Mouse (Mus musculus) spleen, postnatal 36 days (tissue): ENCODE measurements at regions not wholly inside any gene's neighbourhood (a gene's known extent, or its start where the extent isn't known, plus 50 kb on each side); places are given as distances from the start of the nearest gene placed in this dataset.
A peak's percentile ranks its signal among the peaks of the same experiment; 100 is the strongest.
"Not testable (repeated sequence)": the region's sequence is repeated elsewhere in the genome, so short reads cannot be mapped to it uniquely, and the experiment has no call there.

ENCODE experiments used
- DNase-seq, 2 experiments: peaks; one replicate each; pipeline ENCODE4 v3.0.0; 2022; ENCODE audit warnings: low spot score in 2 of 2, mixed read lengths in 1 of 2

DNA sequence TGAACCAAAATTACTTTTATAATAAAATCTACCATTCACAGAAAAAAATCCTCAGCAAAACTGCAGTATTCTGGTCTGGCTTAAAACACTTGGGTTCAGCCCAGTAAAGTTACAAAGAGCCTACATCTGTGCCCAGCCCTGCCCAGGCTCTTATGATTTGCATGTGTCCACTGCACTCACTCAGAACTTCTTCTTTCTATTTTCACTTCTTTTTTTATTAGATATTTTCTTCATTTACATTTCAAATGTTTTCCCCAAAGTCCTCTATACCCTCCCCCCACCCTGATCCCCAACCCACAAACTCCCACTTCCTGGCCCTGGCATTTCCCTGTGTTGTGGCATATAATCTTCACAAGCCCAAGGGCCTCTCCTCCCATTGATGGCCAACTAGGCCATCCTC lies 1442.4 kb upstream of the Tacstd2 start:
- peak; percentile 58 to 67 for DNase-seq

DNA sequence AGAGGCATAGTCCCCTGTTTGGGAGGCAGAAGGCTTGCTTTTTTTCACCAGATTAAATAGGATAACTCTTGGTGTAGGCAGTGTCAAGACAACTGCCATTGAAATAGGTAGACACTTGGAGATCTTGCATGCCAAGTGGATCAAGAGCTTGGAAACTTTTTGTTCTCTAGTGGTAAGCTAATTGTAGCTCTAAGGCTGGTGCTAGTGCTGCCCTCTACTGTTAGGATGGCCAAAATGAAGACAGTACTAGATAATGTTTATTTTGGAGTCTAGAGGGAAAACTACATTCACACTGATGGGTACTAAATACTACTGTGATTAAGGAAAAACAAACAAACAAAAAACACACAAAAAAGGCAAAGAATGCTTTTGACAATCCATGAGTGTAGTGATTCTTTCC lies 1428.4 kb upstream of the Tacstd2 start:
- DNase-seq: peak; percentile 6

DNA sequence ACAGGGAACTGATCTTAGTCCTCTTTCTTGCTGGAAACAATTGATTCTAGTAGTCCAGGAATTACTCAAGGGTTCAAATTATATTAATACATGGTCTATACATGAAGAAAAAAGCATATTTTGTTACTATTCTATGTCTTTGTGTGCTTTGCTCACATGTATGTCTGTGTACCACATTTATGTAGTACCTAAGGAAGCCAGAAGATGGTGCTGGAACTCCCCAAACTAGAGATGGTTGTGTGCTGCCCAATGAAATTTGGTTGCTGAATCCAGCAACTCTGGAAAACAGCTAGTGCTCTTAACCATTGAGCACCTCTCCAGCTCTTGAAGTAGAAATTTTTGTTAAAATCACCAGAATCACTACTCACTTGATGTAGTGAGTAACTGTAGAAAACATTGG lies 1402.5 kb upstream of the Tacstd2 start:
- DNase-seq: peak; percentile 10 to 35

DNA sequence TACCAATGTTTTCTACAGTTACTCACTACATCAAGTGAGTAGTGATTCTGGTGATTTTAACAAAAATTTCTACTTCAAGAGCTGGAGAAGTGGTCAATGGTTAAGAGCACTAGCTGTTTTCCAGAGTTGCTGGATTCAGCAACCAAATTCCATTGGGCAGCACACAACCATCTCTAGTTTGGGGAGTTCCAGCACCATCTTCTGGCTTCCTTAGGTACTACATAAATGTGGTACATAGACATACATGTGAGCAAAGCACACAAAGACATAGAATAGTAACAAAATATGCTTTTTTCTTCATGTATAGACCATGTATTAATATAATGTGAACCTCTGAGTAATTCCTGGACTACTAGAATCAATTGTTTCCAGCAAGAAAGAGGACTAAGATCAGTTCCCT lies 1396.3 kb upstream of the Tacstd2 start:
- DNase-seq: peak in 1 of 2 experiments; percentile 4

DNA sequence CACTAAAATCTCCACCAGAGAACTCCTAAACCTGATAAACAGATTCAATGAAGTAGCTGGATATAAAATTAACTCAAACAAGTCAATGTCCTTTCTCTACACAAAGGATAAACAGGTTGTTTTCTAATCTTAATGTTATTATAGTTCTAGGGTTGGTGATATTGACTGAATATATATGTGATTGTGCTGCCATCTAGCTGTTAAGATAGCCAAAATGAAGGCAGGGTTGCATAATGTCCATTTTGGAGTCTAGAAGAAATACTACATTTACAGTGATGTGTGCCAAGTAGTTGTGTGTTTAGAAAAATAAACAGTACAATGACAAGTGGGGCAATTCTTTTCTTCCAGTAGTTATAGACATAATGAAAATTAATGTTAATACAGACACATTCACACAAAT lies 1379.9 kb upstream of the Tacstd2 start:
- DNase-seq: peak in 1 of 2 experiments; percentile 6

DNA sequence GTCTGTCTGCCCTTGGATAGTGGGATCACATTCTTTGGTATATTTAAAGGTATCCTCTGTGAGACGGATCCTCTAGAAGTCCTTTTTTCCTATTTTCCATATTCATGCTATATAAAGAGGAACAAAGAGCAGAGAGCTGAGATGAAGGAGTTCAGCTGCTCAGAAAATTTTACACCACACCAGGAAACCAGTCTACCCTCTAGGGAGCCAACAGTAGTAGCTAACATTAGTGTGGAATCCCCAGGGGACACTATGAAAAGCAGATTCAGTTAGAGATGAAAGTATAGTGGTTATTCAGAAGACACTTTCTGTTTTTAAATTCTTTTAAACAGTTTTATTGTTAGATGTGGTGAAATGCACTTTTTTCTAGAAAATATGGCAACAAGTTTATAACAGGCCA lies 1348.5 kb upstream of the Tacstd2 start:
- DNase-seq: peak; percentile 36 to 55

DNA sequence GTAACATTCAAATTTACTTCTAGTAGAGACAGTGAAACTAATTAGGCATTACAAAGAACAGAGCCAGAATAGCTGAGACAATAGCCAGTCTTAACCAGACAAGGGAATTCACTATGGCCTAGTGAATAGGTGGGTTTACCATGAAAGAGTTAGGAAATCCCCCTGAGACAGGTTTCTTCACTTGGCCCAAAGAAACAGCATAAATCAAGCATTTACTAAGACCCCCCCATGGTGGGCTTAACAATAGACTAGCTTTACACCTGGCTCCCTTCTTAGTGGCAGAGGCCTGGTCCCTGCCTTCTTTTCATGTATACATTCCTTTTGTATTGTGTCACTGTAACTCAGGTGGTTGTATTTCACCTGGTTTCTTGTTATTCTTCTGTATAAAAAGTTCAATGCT lies 1317.2 kb upstream of the Tacstd2 start:
- not testable (repeated sequence) for DNase-seq

DNA sequence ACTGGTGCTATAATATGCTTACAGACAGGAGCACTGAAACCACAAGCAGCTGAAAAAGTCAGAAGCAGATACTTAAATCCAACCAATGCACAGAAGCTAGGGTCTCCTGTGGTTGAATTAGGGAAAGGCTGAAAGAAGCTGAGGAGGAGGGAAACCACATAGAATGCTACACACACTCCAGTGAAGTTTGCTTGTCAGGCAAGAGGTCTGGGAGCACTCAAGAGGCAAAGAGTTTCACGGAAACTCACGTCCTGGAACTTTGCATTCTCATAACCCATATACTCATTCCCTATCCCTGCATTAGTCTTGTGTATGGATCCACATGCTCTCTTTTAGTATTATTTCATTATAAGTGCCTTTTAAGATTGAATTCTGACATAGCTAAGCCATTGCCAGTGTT lies 1316.7 kb upstream of the Tacstd2 start:
- no peak for DNase-seq

DNA sequence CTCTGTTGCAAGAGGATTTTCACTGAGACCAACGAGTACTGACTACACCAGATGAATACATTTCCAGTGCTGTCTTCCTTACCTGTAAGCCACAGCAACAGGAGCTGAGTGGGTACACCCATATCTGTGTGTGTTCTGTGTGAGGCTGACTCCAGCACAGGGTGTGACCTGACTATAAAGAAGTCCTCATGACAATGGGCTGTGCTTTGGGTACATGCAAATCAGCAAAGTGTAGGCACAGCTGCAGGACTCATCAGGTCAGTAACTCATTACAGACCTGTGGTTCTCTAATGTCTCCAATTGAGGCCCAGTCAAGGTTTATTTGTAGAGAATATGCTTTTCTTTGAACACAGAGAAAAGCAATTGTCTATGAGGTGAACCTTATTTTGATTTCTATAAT lies 1299.6 kb upstream of the Tacstd2 start:
- DNase-seq: peak; percentile 31 to 55

DNA sequence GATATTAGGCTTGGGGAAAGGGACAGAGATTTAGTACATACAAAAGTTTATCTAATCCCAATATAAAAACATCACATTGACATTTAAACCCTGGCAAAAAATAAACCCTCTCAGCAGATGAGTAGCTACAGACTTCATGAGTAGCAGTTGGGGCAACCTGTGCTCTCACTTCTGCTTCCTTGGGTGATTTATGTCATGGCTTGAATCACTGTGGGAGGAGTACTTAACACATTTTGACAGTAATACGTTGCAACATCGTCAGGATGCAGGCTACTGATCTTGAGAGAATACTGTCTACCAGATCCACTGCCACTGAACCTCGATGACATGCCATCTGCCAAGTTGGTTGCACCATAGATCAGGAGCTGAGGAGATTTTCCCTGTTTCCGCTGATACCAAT lies 1299.0 kb upstream of the Tacstd2 start:
- DNase-seq: peak; percentile 21 to 36

DNA sequence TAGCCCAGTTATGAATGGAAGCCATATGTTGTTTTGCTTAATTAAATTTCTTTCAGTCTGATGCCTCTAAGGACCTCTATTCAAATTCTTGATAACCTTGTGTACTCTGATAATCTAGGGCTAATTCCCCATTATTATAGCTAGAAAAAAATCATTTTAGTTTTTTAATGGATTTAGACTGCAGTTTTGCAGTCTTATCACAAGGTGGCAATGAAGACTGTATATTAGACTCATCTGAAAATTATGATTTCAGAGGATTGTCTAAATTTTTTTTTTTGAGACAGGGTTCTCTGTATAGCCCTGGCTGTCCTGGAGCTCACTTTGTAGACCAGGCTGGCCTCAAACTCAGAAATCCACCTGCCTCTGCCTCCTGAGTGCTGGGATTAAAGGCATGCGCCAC lies 1292.9 kb upstream of the Tacstd2 start:
- not testable (repeated sequence) for DNase-seq

DNA sequence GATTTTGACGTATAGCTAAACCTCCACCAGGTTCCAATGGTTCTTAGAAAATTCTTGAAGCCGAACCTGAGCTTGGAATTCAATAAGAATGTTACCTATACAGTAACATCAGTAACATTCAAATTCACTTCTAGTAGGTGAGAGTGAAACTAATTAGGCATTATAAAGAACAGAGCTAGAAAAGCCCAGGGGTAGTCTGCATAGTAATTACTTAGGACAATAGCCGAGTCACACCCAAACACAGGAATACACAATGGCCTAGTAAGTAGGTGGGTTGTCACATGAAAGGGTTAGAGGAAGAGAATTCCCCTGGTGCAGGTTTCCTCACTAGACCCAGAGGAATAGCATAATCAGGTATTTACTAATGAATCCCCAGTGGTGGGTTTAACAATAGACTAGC lies 1277.8 kb upstream of the Tacstd2 start:
- no peak for DNase-seq

DNA sequence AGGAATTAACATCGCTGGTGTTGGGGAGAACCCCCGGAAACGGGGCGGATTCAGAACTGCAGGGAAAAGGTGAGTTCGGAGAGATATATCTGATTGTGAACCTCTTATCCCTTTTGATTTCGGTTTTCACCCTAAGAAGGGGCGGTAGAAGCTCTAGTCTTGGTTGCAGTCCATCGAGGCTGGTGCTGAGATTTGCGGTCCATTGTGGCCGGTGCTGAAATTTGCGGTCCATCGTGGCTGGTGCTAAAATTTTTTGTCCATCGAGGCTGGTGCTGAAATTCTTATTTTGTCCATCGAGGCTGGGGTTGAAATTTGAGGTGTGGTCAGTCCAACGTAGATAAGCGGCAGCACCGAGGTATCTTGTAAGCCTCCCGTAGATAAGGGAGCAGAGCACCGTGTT lies 1263.6 kb upstream of the Tacstd2 start:
- not testable (repeated sequence) for DNase-seq

DNA sequence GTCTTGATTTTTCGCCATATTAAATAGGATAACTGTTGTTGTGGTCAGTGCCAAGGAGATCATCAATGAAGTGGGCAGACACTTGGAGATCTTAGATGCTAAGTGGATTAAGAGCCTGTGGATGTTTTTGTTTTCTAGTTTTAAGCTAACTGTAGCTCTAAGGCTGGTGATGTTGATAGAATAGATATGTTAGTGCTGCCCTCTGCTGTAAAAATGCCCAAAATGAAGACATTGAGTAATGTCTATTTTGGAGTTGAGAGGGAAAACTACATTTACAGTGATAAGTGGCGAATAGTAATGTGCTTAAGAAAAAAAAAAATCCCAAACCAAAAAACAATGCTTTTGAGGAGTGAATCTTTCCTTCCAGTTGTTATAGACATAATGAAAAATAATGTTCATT lies 1235.9 kb upstream of the Tacstd2 start:
- DNase-seq: peak; percentile 1 to 8

DNA sequence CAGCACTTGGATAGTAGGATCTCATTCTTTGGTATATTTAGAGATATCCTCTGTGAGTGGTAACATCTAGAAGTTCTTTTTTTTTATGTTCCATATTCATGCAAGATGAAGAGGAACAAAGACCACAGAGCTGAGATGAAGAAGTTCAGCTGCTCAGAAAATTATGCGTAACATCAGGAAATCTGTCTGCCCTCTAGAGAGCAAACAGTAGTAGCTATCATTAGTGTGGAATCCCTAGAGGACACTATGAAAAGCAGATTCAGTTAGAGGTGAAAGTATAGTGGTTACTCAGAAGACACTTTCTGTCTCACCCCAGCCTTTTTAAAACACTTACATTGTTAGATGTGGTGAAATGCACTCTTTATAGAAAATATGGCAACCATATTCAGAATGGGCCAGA lies 1214.9 kb upstream of the Tacstd2 start:
- peak; percentile 19 to 28 for DNase-seq

DNA sequence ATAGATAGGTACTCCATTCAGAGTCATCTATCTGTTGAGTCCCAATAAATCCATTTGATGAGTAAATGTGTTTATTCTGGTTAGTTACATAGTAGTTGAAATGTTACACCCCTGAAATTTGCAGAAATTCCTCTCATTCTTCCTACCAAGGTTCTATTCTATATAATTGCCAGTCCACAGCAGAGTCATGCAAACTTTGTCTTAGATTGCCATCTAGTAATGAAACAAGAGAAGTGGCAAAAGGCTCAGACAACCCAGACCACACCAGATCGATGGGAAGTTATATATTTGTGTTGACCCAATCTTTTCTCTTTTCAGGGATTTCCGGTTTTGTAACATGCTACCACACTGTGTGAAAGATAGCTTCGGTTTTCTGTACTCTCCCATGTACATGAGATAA lies 1214.1 kb upstream of the Tacstd2 start:
- DNase-seq: no peak

DNA sequence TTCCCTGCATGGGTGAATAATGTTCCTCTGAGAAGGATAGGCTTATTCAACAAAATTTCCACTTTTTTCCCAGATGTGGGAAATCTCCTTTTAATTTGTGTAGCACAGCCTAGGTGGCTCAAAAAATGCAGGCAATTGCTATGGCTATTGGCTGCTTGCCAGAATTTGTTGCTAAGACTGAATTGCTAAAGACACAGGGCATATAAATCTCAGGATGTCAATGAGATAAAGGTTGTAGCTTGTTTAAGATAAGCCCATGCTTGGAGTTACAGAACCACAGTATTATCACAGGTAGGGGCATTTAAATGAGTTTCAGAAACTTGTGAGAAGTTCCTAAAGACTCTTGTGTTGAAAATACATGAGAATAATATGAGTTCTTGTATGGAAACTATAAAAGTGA lies 1203.0 kb upstream of the Tacstd2 start:
- DNase-seq: no peak

DNA sequence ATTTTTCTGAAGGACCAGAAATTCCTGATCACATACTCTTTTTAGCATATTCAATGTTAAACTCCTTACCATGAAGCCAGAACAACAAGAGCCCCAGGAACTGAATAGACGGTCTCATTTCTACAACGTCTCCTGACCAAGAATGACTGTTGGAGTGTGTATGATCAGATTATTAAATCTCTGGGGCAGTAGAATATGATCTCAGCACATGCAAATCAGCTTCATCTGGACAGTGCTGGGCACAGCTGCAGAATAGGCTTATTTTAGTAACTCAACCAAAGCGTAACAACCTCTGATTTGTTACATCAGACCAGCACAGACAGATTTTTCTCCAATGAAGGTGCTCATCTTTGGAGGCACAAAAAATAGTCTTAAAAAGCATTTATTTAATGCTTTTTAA lies 1201.1 kb upstream of the Tacstd2 start:
- DNase-seq: peak; percentile 12 to 16

DNA sequence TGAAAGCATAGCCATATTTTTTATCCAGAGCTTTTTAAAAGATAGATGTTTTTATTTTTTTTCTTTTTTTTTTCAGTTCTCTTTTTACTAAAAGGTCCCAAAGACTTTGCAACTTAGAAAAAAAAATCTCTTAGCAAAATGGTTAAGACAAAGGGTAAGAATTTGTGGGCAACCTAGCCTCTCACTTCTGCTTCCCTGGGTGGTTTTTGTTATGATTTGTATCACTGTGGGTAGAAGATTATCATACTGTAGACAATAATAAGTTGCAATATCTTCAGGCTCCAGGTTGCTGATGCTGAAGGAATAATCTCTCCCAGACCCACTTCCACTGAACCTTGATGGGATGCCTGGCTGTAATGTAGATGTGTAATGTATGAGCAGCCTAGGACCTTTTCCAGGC lies 1200.5 kb upstream of the Tacstd2 start:
- DNase-seq: peak; percentile 5 to 28

DNA sequence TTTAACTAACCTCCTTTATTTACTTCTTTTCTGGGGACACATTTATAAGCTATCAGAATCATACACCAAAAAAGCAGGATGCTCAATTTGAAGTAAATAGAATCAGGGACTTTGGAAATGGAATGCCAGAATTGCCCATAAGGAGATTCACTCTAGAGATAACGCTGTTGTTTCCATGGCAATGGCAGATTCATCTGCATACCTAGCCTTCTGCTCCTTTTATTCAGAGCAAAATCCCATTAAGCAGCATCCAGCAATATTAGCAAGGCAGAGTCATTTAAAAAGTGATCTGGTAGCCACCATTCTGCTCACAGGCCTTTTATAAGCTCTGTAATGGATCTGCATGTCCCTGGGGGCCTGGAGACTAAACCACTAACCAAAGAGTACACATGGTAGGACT lies 1175.5 kb upstream of the Tacstd2 start:
- not testable (repeated sequence) for DNase-seq

DNA sequence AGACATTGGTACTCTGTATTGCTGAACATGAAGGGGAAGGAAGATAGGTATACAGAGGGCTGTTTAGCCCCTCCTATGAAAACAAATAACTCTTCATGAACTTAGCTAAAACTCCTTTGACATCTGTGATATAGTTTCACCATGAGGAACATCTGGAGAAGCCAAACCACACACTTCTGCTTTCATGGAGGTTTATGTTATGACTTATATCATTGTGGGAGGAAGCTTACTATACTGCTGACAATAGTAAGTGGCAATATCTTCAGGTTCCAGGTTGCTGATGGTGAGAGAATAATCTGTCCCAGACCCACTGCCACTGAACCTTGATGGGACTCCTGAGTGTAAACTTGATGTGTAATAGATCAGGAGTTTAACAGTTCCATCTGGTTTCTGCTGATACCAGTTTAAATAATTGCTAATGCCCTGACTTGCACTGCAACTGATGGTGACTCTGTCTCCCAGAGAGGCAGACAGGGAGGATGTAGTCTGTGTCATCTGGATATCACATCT lies 1168.8 kb upstream of the Tacstd2 start:
- DNase-seq: not testable (repeated sequence)

DNA sequence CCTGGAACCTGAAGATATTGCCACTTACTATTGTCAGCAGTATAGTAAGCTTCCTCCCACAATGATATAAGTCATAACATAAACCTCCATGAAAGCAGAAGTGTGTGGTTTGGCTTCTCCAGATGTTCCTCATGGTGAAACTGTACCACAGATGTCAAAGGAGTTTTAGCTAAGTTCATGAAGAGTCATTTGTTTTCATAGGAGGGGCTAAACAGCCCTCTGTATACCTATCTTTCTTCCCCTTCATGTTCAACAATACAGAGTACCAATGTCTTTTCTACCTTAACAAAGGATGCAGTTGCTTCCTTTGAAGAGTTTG lies 1145.2 kb upstream of the Tacstd2 start:
- not testable (repeated sequence) for DNase-seq

DNA sequence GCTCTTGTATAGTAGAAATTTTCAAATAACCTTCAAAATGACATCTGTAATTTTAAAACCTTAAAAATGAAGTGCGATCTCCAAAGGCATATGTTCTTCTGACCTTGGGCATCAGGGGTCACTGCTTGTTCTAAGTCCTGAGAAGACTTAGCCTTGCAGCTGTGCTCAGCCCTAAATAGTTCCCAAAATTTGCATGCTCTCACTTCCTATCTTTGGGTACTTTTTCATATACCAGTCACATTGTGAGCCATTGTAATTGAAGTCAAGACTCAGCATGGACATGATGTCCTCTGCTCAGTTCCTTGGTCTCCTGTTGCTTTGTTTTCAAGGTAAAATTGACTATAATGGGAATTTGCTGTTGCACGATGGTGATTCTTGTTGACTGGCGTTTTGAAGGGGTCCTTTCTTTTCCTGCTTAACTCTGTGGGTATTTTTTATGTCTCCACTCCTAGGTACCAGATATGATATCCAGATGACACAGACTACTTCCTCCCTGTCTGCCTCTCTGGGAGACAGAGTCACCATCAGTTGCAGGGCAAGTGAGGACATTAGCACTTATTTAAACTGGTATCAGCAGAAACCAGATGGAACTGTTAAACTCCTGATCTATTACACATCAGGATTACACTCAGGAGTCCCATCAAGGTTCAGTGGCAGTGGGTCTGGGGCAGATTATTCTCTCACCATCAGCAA lies 1144.6 kb upstream of the Tacstd2 start:
- peak; percentile 53 to 61 for DNase-seq

DNA sequence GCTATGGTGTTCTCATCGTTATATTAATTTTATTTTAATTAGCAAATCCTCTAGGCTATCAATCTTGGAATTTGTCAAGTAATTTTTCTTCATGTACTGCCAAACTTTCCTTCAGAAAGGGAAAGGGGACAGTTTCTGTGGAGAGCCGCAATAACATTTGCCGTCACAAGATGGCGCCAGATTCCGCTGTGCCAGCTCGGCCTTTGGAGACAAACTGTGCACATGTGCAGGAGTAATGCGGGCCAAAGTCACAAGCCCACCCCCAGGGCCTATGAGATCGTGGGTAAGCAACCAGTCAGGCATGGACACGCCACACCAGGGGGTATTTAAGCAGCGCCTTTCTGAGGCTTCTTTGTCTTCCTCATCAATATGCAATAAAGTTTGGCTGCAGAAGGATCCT lies 1132.8 kb upstream of the Tacstd2 start:
- peak; percentile 2 to 12 for DNase-seq
